Mouse (Mus musculus) MEL-GATA-1-ER (cell line): ENCODE results near the gene Mark2.
"Not testable (repeated sequence)": the region's sequence is repeated elsewhere in the genome, so short reads cannot be mapped to it uniquely, and the experiment has no call there.

Source experiments
- DNase-seq: peaks from one replicate; pipeline ENCODE4 v3.0.0-alpha.2; 2012; ENCODE audit warnings: low read depth; ENCODE audit errors: extremely low read depth

The Mark2 gene

GRCm38 (mm10) chr19:7341512-7342397, at the start of gene Mark2:
Mark2 (minus strand) TSS chr19:7341860.
- DNase-seq, result peak; percentile 95

DNA sequence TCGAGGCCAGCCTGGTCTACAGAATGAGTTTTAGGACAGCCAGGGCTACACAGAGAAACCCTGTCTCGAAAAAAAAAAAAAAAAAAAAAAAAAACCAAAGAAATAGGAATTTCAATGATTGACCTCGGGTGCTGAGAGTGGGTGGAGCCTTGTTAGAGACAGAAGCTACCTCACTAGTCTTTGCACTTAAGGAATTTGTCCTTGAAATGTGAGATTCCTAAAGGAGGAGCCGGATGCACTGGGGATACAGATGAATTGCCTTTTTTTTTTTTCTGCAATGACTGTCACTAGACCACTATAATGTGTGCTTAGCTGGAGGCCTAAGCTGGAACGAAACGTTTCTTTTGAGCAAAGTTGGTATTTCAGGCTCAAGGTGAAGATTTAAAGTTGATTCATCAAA, 46.8 kb upstream of the Mark2 start:
- no peak for DNase-seq

- no peak for DNase-seq
These were observed 44.4 kb upstream of the Mark2 start for GRCm38 (mm10) chr19:7386042-7386441.

- DNase-seq, result peak; percentile 66
These were observed 41.5 kb upstream of the Mark2 start, which contains the start of gene Spindoc for GRCm38 (mm10) chr19:7382903-7383865. Spindoc (minus strand) TSS chr19:7382994.

DNA sequence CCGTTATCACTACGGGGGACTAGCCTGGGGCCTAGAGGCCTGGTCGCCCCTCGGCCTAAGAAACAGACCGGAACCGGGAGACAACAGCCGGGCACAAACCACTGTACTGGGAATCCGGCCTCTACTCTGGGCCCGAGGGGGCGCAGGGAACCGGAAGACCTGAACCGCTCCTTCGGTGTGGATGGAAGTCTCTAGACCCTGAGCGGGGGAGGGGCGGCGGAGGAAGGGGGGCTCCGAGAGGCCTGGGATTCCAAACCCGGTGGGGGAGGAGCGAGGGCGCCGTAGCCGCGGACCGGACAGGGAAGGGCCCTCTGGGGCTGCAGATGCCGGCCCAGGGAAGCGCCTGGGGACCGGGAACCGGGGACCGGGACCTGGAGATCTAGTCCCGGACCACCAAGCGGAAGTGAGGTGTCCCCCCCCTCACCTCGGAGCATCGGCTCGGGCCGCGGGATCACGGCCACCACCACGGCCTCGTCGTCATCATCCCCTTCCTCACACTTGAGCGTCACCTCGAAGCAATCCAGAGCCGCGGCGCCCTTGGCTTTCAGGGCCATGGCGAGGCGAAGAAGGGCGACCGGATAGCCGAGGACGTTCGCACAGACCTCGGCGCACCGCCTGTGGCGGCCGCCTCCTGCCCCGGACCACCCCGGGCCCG, 40.7 kb upstream of the Mark2 start:
- no peak for DNase-seq

DNA sequence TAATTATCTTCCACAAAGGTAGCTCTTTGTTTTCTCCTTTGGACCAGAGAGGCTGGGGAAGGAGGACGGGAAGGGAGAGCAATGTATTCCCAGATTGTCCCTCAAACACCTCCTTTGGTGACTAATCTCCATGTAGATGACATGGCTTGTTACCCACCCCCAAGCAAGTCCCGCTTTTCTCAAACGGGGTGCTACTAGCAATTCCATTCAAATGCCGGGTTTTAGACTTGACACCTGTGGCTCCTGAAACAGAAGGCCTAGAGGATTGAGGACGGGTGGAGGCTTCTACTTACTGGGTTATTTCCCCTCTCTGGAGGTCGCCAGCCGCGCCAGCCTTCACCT, 40.2 kb upstream of the Mark2 start:
- no peak for DNase-seq

- DNase-seq, result no peak
These were observed 36.0 kb upstream of the Mark2 start for GRCm38 (mm10) chr19:7377639-7378038.

- DNase-seq, result no peak
These were observed 32.8 kb upstream of the Mark2 start for GRCm38 (mm10) chr19:7374491-7374890.

DNA sequence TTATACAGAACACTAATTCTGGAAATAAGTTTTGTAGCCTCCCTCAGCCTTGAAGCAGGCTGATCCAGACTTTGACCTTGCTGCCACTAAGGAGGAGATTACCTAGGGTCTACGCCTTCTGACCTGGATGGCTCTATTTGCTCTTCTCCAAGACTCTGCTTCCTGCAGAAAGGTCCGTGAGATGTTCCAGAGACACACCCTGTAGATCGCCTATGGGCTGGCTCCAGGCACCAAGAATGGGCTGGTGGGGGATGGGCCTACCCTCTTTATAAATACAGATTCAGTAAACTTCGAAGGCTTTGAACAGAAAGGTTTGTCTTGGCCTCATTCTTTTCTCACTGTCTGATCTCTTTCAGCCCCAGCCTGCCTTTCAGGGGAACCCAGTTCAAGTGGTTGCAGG, 27.8 kb upstream of the Mark2 start:
- DNase-seq, result not testable (repeated sequence)

DNA sequence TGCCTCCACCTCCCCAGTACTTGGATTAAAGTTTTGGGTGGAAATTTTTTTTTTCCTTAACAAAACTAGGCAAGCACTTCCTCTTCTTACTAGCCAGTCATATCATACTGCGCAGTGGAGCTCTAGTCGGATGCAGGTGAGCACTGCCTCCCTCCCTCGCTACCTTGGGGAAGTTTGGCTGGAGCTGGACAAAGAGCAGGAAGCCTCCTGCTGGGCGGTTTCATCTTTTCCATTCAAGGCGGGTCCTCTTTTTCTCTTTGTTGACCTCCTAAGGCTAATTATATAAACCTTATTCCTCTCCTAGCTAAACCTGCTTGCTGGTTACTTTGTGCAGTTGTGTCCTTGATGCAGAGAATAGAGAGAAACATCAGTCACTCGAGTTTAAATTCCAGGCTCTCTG, 12.0 kb upstream of the Mark2 start:
- DNase-seq, result no peak

GRCm38 (mm10) chr19:7352809-7353495, 11.3 kb upstream of the Mark2 start:
- DNase-seq, result no peak

DNA sequence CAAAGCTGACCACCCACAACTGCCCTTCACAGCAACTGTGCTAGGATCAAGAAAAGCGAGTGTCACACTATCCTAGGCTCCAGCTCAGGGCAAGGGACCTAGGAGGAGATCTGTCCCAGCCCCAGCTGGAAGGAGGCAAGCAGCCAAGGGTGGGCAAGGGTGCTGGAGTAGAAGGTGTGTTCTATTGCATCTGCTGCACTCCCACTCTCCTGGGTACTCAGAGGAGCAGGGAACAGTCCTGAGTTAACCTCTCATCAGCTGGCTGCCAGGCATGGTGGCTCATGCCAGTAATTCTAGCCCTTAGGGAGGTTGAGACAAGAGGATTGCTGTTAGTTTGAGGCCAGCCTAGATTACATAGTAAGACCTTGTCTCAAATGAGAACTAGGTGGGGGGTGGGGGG, 8.3 kb upstream of the Mark2 start:
- DNase-seq, result no peak

- no peak for DNase-seq
These were observed 3.6 kb upstream of the Mark2 start for GRCm38 (mm10) chr19:7345235-7345755.

DNA sequence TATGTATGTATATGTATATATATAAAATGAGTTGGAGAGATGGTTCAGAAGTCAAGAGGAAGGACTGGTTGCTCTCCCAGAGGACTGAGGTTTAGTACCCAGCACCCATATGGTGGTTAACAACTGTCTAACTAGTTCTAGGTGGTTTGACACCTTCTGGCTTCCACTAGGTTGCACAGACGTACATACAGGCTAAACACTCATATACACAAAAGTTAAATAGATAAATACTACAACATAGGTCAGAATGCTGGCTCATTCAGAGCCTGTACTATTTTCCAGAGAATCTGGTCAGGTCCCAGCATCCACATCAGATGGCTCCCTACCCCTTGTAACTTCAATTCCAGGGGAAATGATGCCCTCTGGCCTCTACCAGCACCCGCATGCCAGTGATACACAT, 986 bp upstream of the Mark2 start:
- DNase-seq, result no peak

- peak; percentile 36 for DNase-seq
These were observed 732 bp downstream of the Mark2 start for GRCm38 (mm10) chr19:7340780-7341475.

- no peak for DNase-seq
These were observed 1.3 kb downstream of the Mark2 start for GRCm38 (mm10) chr19:7340371-7340779.

GRCm38 (mm10) chr19:7339867-7340266, 1.8 kb downstream of the Mark2 start:
- DNase-seq, result no peak

DNA sequence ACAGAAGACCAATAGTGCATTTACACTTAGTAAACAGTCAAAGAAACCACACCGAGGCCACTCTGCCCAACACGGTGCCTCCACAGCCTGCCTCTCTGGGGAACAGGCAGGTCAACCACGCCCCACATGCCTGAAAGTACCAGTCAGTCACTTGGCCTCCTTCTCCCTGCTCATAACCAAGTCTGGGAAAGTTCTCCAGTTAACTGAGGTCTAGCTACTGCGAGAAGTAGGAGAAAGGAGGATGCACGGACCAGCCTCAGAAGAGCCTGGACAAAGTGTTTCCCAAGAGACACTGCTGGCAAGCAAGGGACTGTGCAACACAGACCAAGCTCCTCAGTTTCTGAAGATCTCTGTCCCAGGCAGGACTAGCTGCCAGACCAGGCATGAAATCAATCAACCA, 2.6 kb downstream of the Mark2 start:
- DNase-seq, result no peak

DNA sequence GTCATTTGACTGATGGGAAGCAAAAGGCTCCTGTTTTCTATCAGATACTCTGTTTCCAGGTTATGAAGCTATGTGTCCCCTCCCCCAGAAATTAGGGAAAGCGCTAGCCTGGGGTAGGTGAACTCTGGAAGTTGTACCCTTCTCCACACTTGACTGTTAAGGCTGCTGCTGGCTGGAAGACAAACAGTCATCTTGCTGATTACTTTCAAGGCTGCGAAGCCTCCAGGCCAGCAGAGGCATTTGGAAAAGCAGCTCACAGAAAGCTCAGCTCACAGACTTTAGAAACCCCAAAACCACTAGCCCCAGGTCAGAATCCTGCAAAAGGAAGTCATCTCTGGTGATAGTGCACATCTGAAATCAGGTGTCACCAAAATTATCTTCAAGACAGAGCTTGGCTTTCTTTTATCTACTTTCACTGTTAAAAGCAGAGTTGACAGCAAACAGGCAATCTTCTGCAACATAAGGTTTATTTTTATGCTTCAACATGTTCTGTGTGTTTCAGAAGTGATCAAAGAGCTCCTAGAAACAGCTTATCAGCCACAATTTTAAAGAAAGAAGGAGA, 3.8 kb downstream of the Mark2 start:
- DNase-seq, result no peak

DNA sequence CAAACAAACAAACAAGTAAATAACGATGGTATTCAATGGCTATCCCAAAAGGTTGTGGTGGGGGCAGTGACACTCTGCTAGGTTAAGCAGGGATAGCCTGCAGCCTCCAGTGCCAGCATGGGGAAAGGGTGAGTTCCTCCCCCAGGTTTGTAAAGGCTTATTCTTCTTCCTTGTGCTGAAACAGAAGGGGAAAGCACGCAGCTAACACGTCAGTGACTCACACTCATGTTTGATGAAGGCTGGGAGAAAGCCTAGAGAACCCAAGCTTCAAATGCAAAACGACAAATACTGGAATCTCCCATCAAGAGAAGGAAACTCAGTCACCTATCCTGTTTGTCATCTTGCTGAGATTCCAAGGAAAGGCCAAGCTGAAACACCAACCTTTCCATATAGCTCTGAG, 6.0 kb downstream of the Mark2 start:
- no peak for DNase-seq
